Mouse (Mus musculus) G1E (cell line): ENCODE measurements around the gene Eng. TPM values are rescaled to one million over a fixed set of nuclear protein-coding genes. Genes with fewer than 3 reads are reported as not detected.

Source experiments
- ATAC-seq: 2 replicates; pipeline ENCODE4 v1.8.0; 2016; ENCODE audit warnings: mild to moderate bottlenecking; ENCODE audit not compliant: insufficient number of reproducible peaks, poor library complexity, low FRiP score, severe bottlenecking; ENCODE audit errors: extremely low read depth
- DNase-seq: peaks from one replicate; pipeline ENCODE4 v3.0.0; 2012; ENCODE audit warnings: low spot score
- H3K27me3 ChIP-seq: 2 replicates; pipeline ENCODE4 v1.6.1; 2012; ENCODE audit warnings: mild to moderate bottlenecking, low read length, inconsistent platforms; ENCODE audit not compliant: insufficient read depth
- H3K36me3 ChIP-seq: replicated peaks from 2 replicates; pipeline ENCODE3; 2012; ENCODE audit warnings: mild to moderate bottlenecking, inconsistent platforms
- H3K4me1 ChIP-seq: 2 replicates; pipeline ENCODE4 v1.6.1; 2012; ENCODE audit warnings: low read depth, low read length, inconsistent platforms, mixed read lengths; ENCODE audit not compliant: insufficient read depth
- H3K4me3 ChIP-seq: 2 replicates; pipeline ENCODE4 v1.5.1; 2012; ENCODE audit warnings: low read depth, mild to moderate bottlenecking, inconsistent platforms, low read length, moderate library complexity, mixed read lengths
- H3K9me3 ChIP-seq: replicated peaks from 2 replicates; pipeline ENCODE4 v1.6.1; 2012; ENCODE audit warnings: inconsistent platforms
- CTCF ChIP-seq: IDR thresholded peaks from 2 replicates; pipeline ENCODE4 v1.5.1; 2012; ENCODE audit warnings: low read depth, low read length, inconsistent platforms, mixed read lengths
- GATA1 ChIP-seq: IDR thresholded peaks from 2 replicates; pipeline ENCODE4 v1.6.1; 2012; ENCODE audit warnings: borderline replicate concordance, low read length, inconsistent platforms, mixed read lengths
- GATA2 ChIP-seq: IDR thresholded peaks from 2 replicates; pipeline ENCODE4 v1.6.1; 2012; ENCODE audit warnings: low read depth, low read length, inconsistent platforms, borderline replicate concordance
- POLR2AphosphoS5 ChIP-seq: IDR thresholded peaks from 2 replicates; pipeline ENCODE4 v1.6.1; 2012; ENCODE audit warnings: low read depth, low read length, inconsistent platforms; ENCODE audit not compliant: insufficient replicate concordance
- TAL1 ChIP-seq: conservative IDR thresholded peaks from 2 replicates; pipeline ENCODE4 v1.6.1; 2012; ENCODE audit warnings: low read depth, low read length, inconsistent platforms, mixed read lengths
- polyA plus RNA-seq: library from polyadenylated mRNA; stranded (reverse); fragments of >175 nt; gene quantifications from 2 replicates; pipeline ENCODE4 v1.2.3, GENCODE M21; 2012
- total RNA-seq, 2 experiments: library from RNA; stranded (forward) in 1 of 2; stranded (reverse) in 1 of 2; fragments of 200-1000 nt in 1 of 2; fragments of >200 nt in 1 of 2; fragmentation: Nextera tagmentation in 1 of 2; gene quantifications; 2 replicates each; pipeline ENCODE4 v1.2.3; 2014 to 2017

Eng gene
- total and polyA plus RNA-seq, 3 experiments: 0.93 to 6.3 (median 4.4) TPM

- TF ChIP-seq POLR2AphosphoS5: no peak
- no peak for TF ChIP-seq TAL1
- no peak for TF ChIP-seq CTCF
- no peak for TF ChIP-seq GATA2
- no peak for TF ChIP-seq GATA1
- peak overlapping the region; percentile 9; the same call in 1 of the 2 replicates for H3K4me3 ChIP-seq
- ATAC-seq: no peak
- no peak for DNase-seq
- no peaks in the 10 kb centered on the region for H3K36me3 ChIP-seq
- peaks cover 11% of the 10 kb centered on the region for H3K4me1 ChIP-seq
- H3K27me3 ChIP-seq: peaks cover 63% of the 10 kb centered on the region
- H3K9me3 ChIP-seq: no peaks in the 10 kb centered on the region
These were observed 82.1 kb downstream of the Eng start for GRCm38 (mm10) chr2:32728463-32728862.

DNA sequence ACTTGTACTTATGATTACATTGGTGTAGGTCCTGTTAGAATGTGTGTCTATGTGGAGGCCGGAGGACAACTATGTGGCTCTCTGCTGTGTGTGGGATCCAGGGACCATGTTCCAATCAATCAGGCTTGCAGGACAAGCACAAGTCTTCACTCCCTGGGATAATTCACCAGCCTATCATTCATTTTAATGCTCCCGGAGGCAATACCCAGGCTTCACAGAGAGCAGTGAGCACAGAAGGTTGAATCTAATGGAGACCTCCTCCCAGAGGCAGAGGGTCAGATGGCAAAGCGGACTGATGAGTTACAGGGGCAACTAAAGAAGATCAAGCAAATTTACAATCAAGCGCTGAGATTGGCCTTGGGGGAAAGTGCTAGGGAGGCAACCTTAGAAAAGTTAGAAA, 83.2 kb downstream of the Eng start:
- Histone ChIP-seq H3K36me3 (no peaks in the 10 kb centered on the region), H3K4me1 (peaks cover 11% of the 10 kb centered on the region)
- TF ChIP-seq GATA1: no peak
- no peak for TF ChIP-seq TAL1
- no peak for TF ChIP-seq POLR2AphosphoS5
- no peak for TF ChIP-seq CTCF
- no peak for TF ChIP-seq GATA2

DNA sequence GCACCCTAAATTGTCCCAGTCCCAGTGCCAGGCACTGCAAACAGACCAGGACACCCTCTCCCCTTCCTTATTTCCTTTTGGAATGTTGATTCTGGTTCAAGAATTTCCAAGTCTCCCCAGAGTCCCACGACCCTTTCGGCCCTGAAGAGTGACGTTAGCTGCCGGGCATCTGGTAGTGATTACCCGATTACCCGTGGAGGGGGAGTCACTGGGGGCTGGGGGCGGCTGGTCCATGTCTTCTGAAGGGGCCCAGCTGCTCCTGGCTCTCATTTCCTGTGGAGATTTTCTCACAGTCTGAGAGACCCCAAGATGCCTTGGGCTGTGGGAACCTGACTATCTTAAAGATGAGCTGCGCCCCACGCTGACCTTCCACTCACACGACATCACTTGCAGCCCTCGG, 84.5 kb downstream of the Eng start:
- ATAC-seq (no peak), DNase-seq (no peak)
- H3K27me3 ChIP-seq: peaks cover 63% of the 10 kb centered on the region
- H3K4me3 ChIP-seq: no peak overlapping the region
- TF ChIP-seq CTCF (no peak), GATA1 (no peak), TAL1 (no peak), GATA2 (no peak), POLR2AphosphoS5 (no peak)
- no peaks in the 10 kb centered on the region for H3K36me3 ChIP-seq
- peaks cover 15% of the 10 kb centered on the region for H3K4me1 ChIP-seq
- H3K9me3 ChIP-seq: no peaks in the 10 kb centered on the region

More for the DNA sequence above, 83.2 kb downstream of the Eng start:
- no peak for DNase-seq
- no peak overlapping the region for H3K4me3 ChIP-seq
- no peak for ATAC-seq
- no peaks in the 10 kb centered on the region for H3K9me3 ChIP-seq
- peaks cover 65% of the 10 kb centered on the region for H3K27me3 ChIP-seq

DNA sequence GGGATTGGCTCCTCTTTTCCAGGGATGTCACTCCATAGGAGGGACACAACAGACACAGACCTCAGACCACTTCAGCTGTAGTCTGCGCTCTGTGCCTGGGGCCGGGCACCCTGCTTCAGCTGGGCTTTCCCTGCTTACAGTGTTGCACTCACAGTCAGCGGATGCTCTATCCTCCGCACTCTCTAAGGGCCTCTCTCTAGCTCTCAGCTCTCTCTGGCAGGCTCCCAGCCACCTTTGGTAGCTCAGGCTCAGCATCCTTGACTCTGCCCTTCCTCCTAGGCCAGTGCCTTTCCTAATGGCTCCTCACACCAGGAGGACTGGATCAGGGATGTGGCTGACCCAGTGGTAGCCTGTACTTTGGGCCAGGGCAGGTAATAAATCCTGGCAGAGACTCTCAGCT, 85.5 kb downstream of the Eng start:
- DNase-seq (no peak), ATAC-seq (no peak)
- no peaks in the 10 kb centered on the region for H3K36me3 ChIP-seq
- TF ChIP-seq GATA2 (no peak), POLR2AphosphoS5 (no peak), TAL1 (no peak), CTCF (no peak), GATA1 (no peak)
- H3K4me1 ChIP-seq: peaks cover 15% of the 10 kb centered on the region
- H3K4me3 ChIP-seq: no peak overlapping the region
- H3K9me3 ChIP-seq: no peaks in the 10 kb centered on the region
- peaks cover 66% of the 10 kb centered on the region for H3K27me3 ChIP-seq

Other genes with a start within 250 kb of the Eng start
- 3.9 and 4.2 TPM in 2 replicates for gene Naif1, start 196.1 kb upstream of the Eng start, total RNA-seq (2014; fragmentation: Nextera tagmentation)
- 3.8 and 4.0 TPM in 2 replicates for gene Naif1, start 196.1 kb upstream of the Eng start, total RNA-seq (2017)
- gene Naif1, start 196.1 kb upstream of the Eng start, polyA plus RNA-seq: 6.9 and 8.1 TPM in 2 replicates
- gene Slc25a25, start 195.2 kb upstream of the Eng start, total RNA-seq (2014; fragmentation: Nextera tagmentation): 5.1 and 25.4 TPM in 2 replicates
- 6.8 and 8.0 TPM in 2 replicates for gene Slc25a25, start 195.2 kb upstream of the Eng start, total RNA-seq (2017)
- 6.5 and 6.9 TPM in 2 replicates for gene Slc25a25, start 195.2 kb upstream of the Eng start, polyA plus RNA-seq
- gene Fam102a, start 111.3 kb upstream of the Eng start, total RNA-seq (2014; fragmentation: Nextera tagmentation): 33.6 and 35.0 TPM in 2 replicates
- 28.7 and 30.1 TPM in 2 replicates for gene Fam102a, start 111.3 kb upstream of the Eng start, total RNA-seq (2017)
- gene Fam102a, start 111.3 kb upstream of the Eng start, polyA plus RNA-seq: 28.9 and 32.7 TPM in 2 replicates
- 74.6 and 85.4 TPM in 2 replicates for gene Dpm2, start 75.7 kb upstream of the Eng start, total RNA-seq (2014; fragmentation: Nextera tagmentation)
- gene Dpm2, start 75.7 kb upstream of the Eng start, total RNA-seq (2017): 59.3 and 64.4 TPM in 2 replicates
- gene Dpm2, start 75.7 kb upstream of the Eng start, polyA plus RNA-seq: 8.2 and 9.4 TPM in 2 replicates
- gene Pip5kl1, start 71.8 kb upstream of the Eng start, total RNA-seq (2014; fragmentation: Nextera tagmentation): 1.0 TPM in 1 of 2 replicates, not detected in the other
- 0.71 and 1.0 TPM in 2 replicates for gene Pip5kl1, start 71.8 kb upstream of the Eng start, total RNA-seq (2017)
- 0.11 and 0.13 TPM in 2 replicates for gene Pip5kl1, start 71.8 kb upstream of the Eng start, polyA plus RNA-seq
- gene 9430097D07Rik, start 70.9 kb upstream of the Eng start, total RNA-seq (2014; fragmentation: Nextera tagmentation): not detected in 2 replicates
- gene 9430097D07Rik, start 70.9 kb upstream of the Eng start, total RNA-seq (2017): 0.11 TPM in 1 of 2 replicates, not detected in the other
- not detected in 2 replicates for gene 9430097D07Rik, start 70.9 kb upstream of the Eng start, polyA plus RNA-seq
- 15.4 and 25.2 TPM in 2 replicates for gene St6galnac4, start 59.5 kb upstream of the Eng start, total RNA-seq (2014; fragmentation: Nextera tagmentation)
- 6.7 and 8.1 TPM in 2 replicates for gene St6galnac4, start 59.5 kb upstream of the Eng start, total RNA-seq (2017)
- gene St6galnac4, start 59.5 kb upstream of the Eng start, polyA plus RNA-seq: 20.8 and 24.4 TPM in 2 replicates
- gene St6galnac6, start 46.9 kb upstream of the Eng start, total RNA-seq (2014; fragmentation: Nextera tagmentation): 18.3 and 20.2 TPM in 2 replicates
- 16.8 and 19.8 TPM in 2 replicates for gene St6galnac6, start 46.9 kb upstream of the Eng start, total RNA-seq (2017)
- 36.6 and 39.2 TPM in 2 replicates for gene St6galnac6, start 46.9 kb upstream of the Eng start, polyA plus RNA-seq
- not detected in 2 replicates for gene Ak1, start 24.8 kb upstream of the Eng start, total RNA-seq (2014; fragmentation: Nextera tagmentation)
- gene Ak1, start 24.8 kb upstream of the Eng start, total RNA-seq (2017): 0.44 and 0.58 TPM in 2 replicates
- 0.42 and 0.56 TPM in 2 replicates for gene Ak1, start 24.8 kb upstream of the Eng start, polyA plus RNA-seq
- gene Fpgs, start 57.5 kb downstream of the Eng start, total RNA-seq (2014; fragmentation: Nextera tagmentation): 14.7 and 22.9 TPM in 2 replicates
- gene Fpgs, start 57.5 kb downstream of the Eng start, total RNA-seq (2017): 12.8 and 13.6 TPM in 2 replicates
- gene Fpgs, start 57.5 kb downstream of the Eng start, polyA plus RNA-seq: 81.4 and 145 TPM in 2 replicates
- gene Cdk9, start 66.5 kb downstream of the Eng start, total RNA-seq (2014; fragmentation: Nextera tagmentation): 68.7 and 71.2 TPM in 2 replicates
- gene Cdk9, start 66.5 kb downstream of the Eng start, total RNA-seq (2017): 31.7 and 32.5 TPM in 2 replicates
- gene Cdk9, start 66.5 kb downstream of the Eng start, polyA plus RNA-seq: 105 and 129 TPM in 2 replicates
- not detected in 2 replicates for gene Sh2d3c, start 74.5 kb downstream of the Eng start, total RNA-seq (2014; fragmentation: Nextera tagmentation)
- gene Sh2d3c, start 74.5 kb downstream of the Eng start, total RNA-seq (2017): 0.06 and 0.98 TPM in 2 replicates
- gene Sh2d3c, start 74.5 kb downstream of the Eng start, polyA plus RNA-seq: 0.35 and 0.39 TPM in 2 replicates
- gene 6330409D20Rik, start 94.4 kb downstream of the Eng start, total RNA-seq (2014; fragmentation: Nextera tagmentation): not detected in 2 replicates
- gene 6330409D20Rik, start 94.4 kb downstream of the Eng start, total RNA-seq (2017): 0.17 TPM in 1 of 2 replicates, not detected in the other
- not detected in 2 replicates for gene 6330409D20Rik, start 94.4 kb downstream of the Eng start, polyA plus RNA-seq
- 9.0 and 9.7 TPM in 2 replicates for gene Tor2a, start 110.6 kb downstream of the Eng start, total RNA-seq (2014; fragmentation: Nextera tagmentation)
- gene Tor2a, start 110.6 kb downstream of the Eng start, total RNA-seq (2017): 14.0 and 17.7 TPM in 2 replicates
- gene Tor2a, start 110.6 kb downstream of the Eng start, polyA plus RNA-seq: 28.2 and 30.1 TPM in 2 replicates
- gene Ttc16, start 129.0 kb downstream of the Eng start, total RNA-seq (2014; fragmentation: Nextera tagmentation): 0.53 TPM in 1 of 2 replicates, not detected in the other
- 0.17 and 0.38 TPM in 2 replicates for gene Ttc16, start 129.0 kb downstream of the Eng start, total RNA-seq (2017)
- 0.02 and 0.15 TPM in 2 replicates for gene Ttc16, start 129.0 kb downstream of the Eng start, polyA plus RNA-seq
- 3.4 and 4.0 TPM in 2 replicates for gene Ptrh1, start 129.2 kb downstream of the Eng start, total RNA-seq (2014; fragmentation: Nextera tagmentation)
- gene Ptrh1, start 129.2 kb downstream of the Eng start, total RNA-seq (2017): 4.8 and 5.0 TPM in 2 replicates
- gene Ptrh1, start 129.2 kb downstream of the Eng start, polyA plus RNA-seq: 4.3 and 5.3 TPM in 2 replicates
- gene Cfap157, start 137.8 kb downstream of the Eng start, total RNA-seq (2014; fragmentation: Nextera tagmentation): not detected in 2 replicates
- gene Cfap157, start 137.8 kb downstream of the Eng start, total RNA-seq (2017): 0.11 and 1.6 TPM in 2 replicates
- gene Cfap157, start 137.8 kb downstream of the Eng start, polyA plus RNA-seq: not detected in 2 replicates
- 13.7 TPM in 2 replicates for gene Stxbp1, start 200.7 kb downstream of the Eng start, total RNA-seq (2014; fragmentation: Nextera tagmentation)
- gene Stxbp1, start 200.7 kb downstream of the Eng start, total RNA-seq (2017): 2.9 and 3.3 TPM in 2 replicates
- 4.7 and 6.1 TPM in 2 replicates for gene Stxbp1, start 200.7 kb downstream of the Eng start, polyA plus RNA-seq
- 0.53 and 1.2 TPM in 2 replicates for gene Fam129b, start 229.5 kb downstream of the Eng start, total RNA-seq (2014; fragmentation: Nextera tagmentation)
- gene Fam129b, start 229.5 kb downstream of the Eng start, total RNA-seq (2017): 20.2 and 20.7 TPM in 2 replicates
- gene Fam129b, start 229.5 kb downstream of the Eng start, polyA plus RNA-seq: 1.5 and 1.9 TPM in 2 replicates